Comparison of ENCODE assay signal across 17 mouse cellular contexts in the genomic region with DNA sequence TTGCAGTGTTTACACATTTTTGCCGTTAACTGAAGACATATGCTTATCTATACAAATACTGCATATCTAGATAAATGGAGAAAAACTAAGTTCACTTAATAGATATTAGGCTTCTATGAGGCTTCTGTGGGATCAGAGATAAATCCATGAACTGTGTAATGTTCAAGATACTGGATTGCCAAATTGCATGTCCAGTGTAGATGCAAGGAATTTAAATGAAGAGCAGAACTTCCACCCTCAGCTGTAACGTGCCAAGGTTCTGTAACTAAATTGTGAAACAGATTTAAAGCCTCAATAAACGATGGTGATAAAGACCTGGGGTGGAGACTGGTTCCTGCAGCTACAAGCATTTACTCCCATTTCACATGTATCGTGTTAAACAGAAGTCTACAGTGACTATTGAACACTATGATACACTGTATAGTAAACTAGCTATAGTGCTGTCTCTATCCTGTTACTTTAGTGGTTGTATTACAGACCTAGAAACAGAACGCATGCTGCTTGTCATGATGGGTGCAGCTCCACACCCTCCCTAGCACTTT. TPM values are rescaled to one million over a fixed set of nuclear protein-coding genes. Genes with fewer than 3 reads are reported as not detected.
"Had no signal": no experiment of that assay in that cellular context is flagged by ENCODE, and none has a peak within 500 bp of the region (broad histone marks: within the 10 kb centered on the region; RNA-seq: fewer than 3 reads in every experiment).

No protein-coding gene starts in this region.

- H3K27me3 ChIP-seq: limb, embryonic 13.5 days; megakaryocyte, embryonic 14.5 days; midbrain, embryonic 15.5 days; neural tube, embryonic 12.5 days had no signal

- H3K4me3 ChIP-seq: layer of hippocampus, adult 2 months; limb, embryonic 13.5 days; megakaryocyte, embryonic 14.5 days; midbrain, embryonic 15.5 days; neural tube, embryonic 12.5 days had no signal

- H3K27ac ChIP-seq: layer of hippocampus, adult 2 months; limb, embryonic 13.5 days; midbrain, embryonic 15.5 days; neural tube, embryonic 12.5 days had no signal

- H3K36me3 ChIP-seq: limb, embryonic 13.5 days; midbrain, embryonic 15.5 days; neural tube, embryonic 12.5 days had no signal

- H3K9ac ChIP-seq: limb, embryonic 13.5 days; midbrain, embryonic 15.5 days; neural tube, embryonic 12.5 days had no signal

- H3K4me1 ChIP-seq: limb, embryonic 13.5 days; megakaryocyte, embryonic 14.5 days; midbrain, embryonic 15.5 days; neural tube, embryonic 12.5 days had no signal

- DNase-seq: kidney, adult 9 months; kidney, postnatal 10 days; kidney, postnatal 4 days; lung, adult 18-20 months; lung, postnatal 4 days; spleen, adult 18-20 months; thymus, postnatal 4 days had no signal

- H3K9me3 ChIP-seq: limb, embryonic 13.5 days; megakaryocyte, embryonic 14.5 days; midbrain, embryonic 15.5 days; neural tube, embryonic 12.5 days had no signal

- H3K4me2 ChIP-seq: limb, embryonic 13.5 days; liver, embryonic 11.5 days; midbrain, embryonic 11.5 days; midbrain, embryonic 15.5 days; neural tube, embryonic 12.5 days had no signal

- ATAC-seq: hindbrain, embryonic 16.5 days; midbrain, embryonic 15.5 days had no signal

RNA-seq across cellular contexts. Expression of a gene that starts 23.9 kb away (rescaled TPM):
- total RNA-seq: monocyte, adult 5-6 weeks; neutrophil, adult 5-6 weeks had no signal
